Mouse (Mus musculus) spleen, postnatal 0 days (tissue): ENCODE data around the gene Gm21954. TPM values are rescaled to one million over a fixed set of nuclear protein-coding genes. Genes with fewer than 3 reads are reported as not detected.

Experiments used
- polyA plus RNA-seq: library from polyadenylated mRNA; unstranded; fragments of >200 nt; fragmentation: Nextera tagmentation; extraction: Ambion mirVana; gene quantifications from 2 replicates; pipeline ENCODE4 v1.2.1, GENCODE M21; 2015

The Gm21954 gene
- polyA plus RNA-seq, result not detected in 2 replicates

DNA sequence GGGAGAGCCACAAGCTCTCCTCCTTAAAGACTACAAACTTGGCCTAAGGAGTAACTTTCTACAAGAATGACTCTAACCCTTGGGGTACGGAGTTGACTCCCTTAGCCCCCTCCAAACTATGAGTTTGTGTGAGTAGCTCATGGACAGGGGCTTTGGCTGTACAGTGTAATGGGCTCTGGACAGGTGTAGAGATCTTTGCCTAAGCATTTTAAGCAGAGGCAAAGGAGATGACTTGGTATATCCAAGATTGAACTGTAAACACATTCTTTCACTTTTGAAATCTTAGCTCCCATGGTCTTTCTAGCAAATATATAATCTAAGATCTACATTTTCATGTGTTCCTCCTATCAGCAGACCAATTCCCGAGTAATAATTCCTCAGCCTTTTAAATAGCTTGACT is at the start of gene Gm21954:
Gene Gm21954 (minus strand): TSS at position 101 of the 400 bp plus-strand sequence.

Other genes starting within 250 kb of the Gm21954 start
- 3.6 and 4.4 TPM in 2 replicates for gene Dclk1, start 229.8 kb downstream of the Gm21954 start, polyA plus RNA-seq